Mouse (Mus musculus) liver, adult 2 months (tissue): ENCODE measurements around the gene Dnaic2.

ENCODE experiments used
- CTCF ChIP-seq: fragments of 200-500 bp; IDR thresholded peaks from 2 replicates; pipeline ENCODE4 v1.5.1; 2011; ENCODE audit warnings: low read depth, low read length, control low read depth
- POLR2A ChIP-seq: fragments of 200-500 bp; IDR thresholded peaks from 2 replicates; pipeline ENCODE4 v1.6.1; 2011; ENCODE audit warnings: low read length, control low read depth; ENCODE audit not compliant: insufficient read depth; ENCODE audit errors: extremely low read depth

- no peak for TF ChIP-seq CTCF
- TF ChIP-seq POLR2A, result no peak
These were observed 44.0 kb upstream of the Dnaic2 start for GRCm38 (mm10) chr11:114683029-114683721.
